8 mouse cellular contexts compared by ENCODE assay signal in genomic region chr5:105109775-105110174, GRCm38 (mm10). TPM values are rescaled to one million over a fixed set of nuclear protein-coding genes. Genes with fewer than 3 reads are reported as not detected.
DNase-seq lines count a peak whose midpoint lies in the region; ATAC-seq and TF ChIP-seq lines count a peak whose summit lies in the region.
"Not testable (repeated sequence)": the region's sequence is repeated elsewhere in the genome, so short reads cannot be mapped to it uniquely, and the experiment has no call there.

No protein-coding gene starts in this region.

- H3K9me3 ChIP-seq in heart, embryonic 12.5 days (replicated peaks); intestine, postnatal 0 days (ENCODE audit: control insufficient read depth); liver, embryonic 14.5 days (ENCODE audit: control insufficient read depth, low read length): not testable (repeated sequence)

- not testable (repeated sequence) for TF ChIP-seq CTCF in intestine, postnatal 0 days (IDR thresholded peaks at IDR 0.05; ENCODE audit: low read depth); liver, embryonic 14.5 days (IDR thresholded peaks at IDR 0.05; ENCODE audit: low read depth)

- H3K4me2 ChIP-seq in heart, embryonic 12.5 days = peak overlapping the region; percentile 33; the same call in 1 of the 2 replicates
- H3K4me2 ChIP-seq in intestine, postnatal 0 days (replicated peaks; ENCODE audit: low read depth) = peak overlapping the region; percentile 22; the same call in 1 of the 2 replicates
- peak overlapping the region; percentile 15; the same call in 1 of the 2 replicates for H3K4me2 ChIP-seq in liver, embryonic 14.5 days (ENCODE audit: low read depth)

- TF ChIP-seq EP300 in liver, embryonic 14.5 days (IDR thresholded peaks at IDR 0.05; ENCODE audit: low read depth) = not testable (repeated sequence)

- H3K9ac ChIP-seq in heart, embryonic 12.5 days; intestine, postnatal 0 days (ENCODE audit: low read depth, low read length); liver, embryonic 14.5 days (replicated peaks): not testable (repeated sequence)

- peak overlapping the region; percentile 13; the same call in 1 of the 2 replicates for H3K4me3 ChIP-seq in heart, embryonic 12.5 days
- H3K4me3 ChIP-seq in intestine, postnatal 0 days (ENCODE audit: low read depth, low read length); liver, embryonic 14.5 days (ENCODE audit: insufficient read depth in 1 of 2, low read depth in 2 of 2, low read length in 2 of 2): not testable (repeated sequence)

- H3K36me3 ChIP-seq in heart, embryonic 12.5 days; intestine, postnatal 0 days (ENCODE audit: control insufficient read depth, insufficient read depth); liver, embryonic 14.5 days (replicated peaks; ENCODE audit: control insufficient read depth, insufficient read depth, low read depth): not testable (repeated sequence)

- peak overlapping the region; percentile 71 for H3K27ac ChIP-seq in heart, embryonic 12.5 days (ENCODE audit: poor library complexity, severe bottlenecking)
- H3K27ac ChIP-seq in intestine, postnatal 0 days (ENCODE audit: low read depth, low read length); liver, embryonic 14.5 days: not testable (repeated sequence)

- 30% methylated on average over 1 of the region's 1 CpGs for WGBS in heart, embryonic 12.5 days
- WGBS in intestine, postnatal 0 days = 61% methylated on average over 1 of the region's 1 CpGs
- 21% methylated on average over 1 of the region's 1 CpGs for WGBS in liver, embryonic 14.5 days (ENCODE audit: insufficient replicate concordance)

- DNase-seq in R1 (ENCODE audit: low read depth, low spot score) = peak; percentile 2
- DNase-seq in embryo, embryonic 9.5 days (ENCODE audit: extremely low spot score) = peak; percentile 1
- DNase-seq in liver, embryonic 14.5 days (ENCODE audit: low read depth in 3 of 3, low spot score in 3 of 3) = not testable (repeated sequence)
- peak; percentile 14 to 29 for DNase-seq in spleen, adult 18-20 months
- peak; percentile 27 to 30 for DNase-seq in thymus, postnatal 36 days

- not testable (repeated sequence) for H3K27me3 ChIP-seq in heart, embryonic 12.5 days (replicated peaks); intestine, postnatal 0 days (replicated peaks; ENCODE audit: control insufficient read depth, insufficient read depth, low read length); liver, embryonic 14.5 days (ENCODE audit: control insufficient read depth, insufficient read depth, low read length)

- not testable (repeated sequence) for H3K4me1 ChIP-seq in heart, embryonic 12.5 days (replicated peaks); intestine, postnatal 0 days (replicated peaks; ENCODE audit: control insufficient read depth, insufficient read depth, low read length); liver, embryonic 14.5 days (replicated peaks; ENCODE audit: control insufficient read depth in 2 of 2, insufficient read depth in 2 of 2, low read length in 1 of 2)

- ATAC-seq in heart, embryonic 12.5 days (ENCODE audit: insufficient number of reproducible peaks, low FRiP score); intestine, postnatal 0 days; liver, embryonic 14.5 days (ENCODE audit: insufficient read depth): not testable (repeated sequence)
- ATAC-seq in megakaryocyte, adult 5-6 weeks (ENCODE audit: poor library complexity, severe bottlenecking) = peak; percentile 20

RNA-seq across cellular contexts. Expression of gene Gbp9, which starts 29.6 kb away (rescaled TPM):
- 4.4 and 4.6 TPM in 2 replicates for polyA plus RNA-seq in heart, embryonic 12.5 days (2016; fragmentation: Nextera tagmentation; extraction: Ambion mirVana)
- polyA plus RNA-seq in intestine, postnatal 0 days (2015; fragmentation: Nextera tagmentation; extraction: Ambion mirVana) = 1.7 TPM in 2 replicates
- 0.51 and 0.85 TPM in 2 replicates for polyA plus RNA-seq in liver, embryonic 14.5 days (2012; rRNA removed)
- polyA plus RNA-seq in liver, embryonic 14.5 days (2014; fragmentation: Nextera tagmentation; extraction: Ambion mirVana) = 1.3 and 1.4 TPM in 2 replicates
- total RNA-seq in megakaryocyte, adult 5-6 weeks (2015) = 5.6 and 6.3 TPM in 2 replicates
- 7.3 and 9.0 TPM in 2 replicates for total RNA-seq in megakaryocyte, adult 5-6 weeks (2017)

RNA-seq across cellular contexts. Expression of gene Gbp8, which starts 29.6 kb away (rescaled TPM):
- 1.4 and 1.8 TPM in 2 replicates for polyA plus RNA-seq in heart, embryonic 12.5 days (2016; fragmentation: Nextera tagmentation; extraction: Ambion mirVana)
- 1.5 TPM in 2 replicates for polyA plus RNA-seq in intestine, postnatal 0 days (2015; fragmentation: Nextera tagmentation; extraction: Ambion mirVana)
- 1.4 and 2.0 TPM in 2 replicates for polyA plus RNA-seq in liver, embryonic 14.5 days (2012; rRNA removed)
- polyA plus RNA-seq in liver, embryonic 14.5 days (2014; fragmentation: Nextera tagmentation; extraction: Ambion mirVana) = 1.6 and 2.0 TPM in 2 replicates
- 1.3 and 2.1 TPM in 2 replicates for total RNA-seq in megakaryocyte, adult 5-6 weeks (2015)
- total RNA-seq in megakaryocyte, adult 5-6 weeks (2017) = 0.37 and 1.1 TPM in 2 replicates

RNA-seq across cellular contexts. Expression of gene Gbp4, which starts 29.6 kb away (rescaled TPM):
- polyA plus RNA-seq in heart, embryonic 12.5 days (2016; fragmentation: Nextera tagmentation; extraction: Ambion mirVana) = 6.1 and 9.6 TPM in 2 replicates
- polyA plus RNA-seq in intestine, postnatal 0 days (2015; fragmentation: Nextera tagmentation; extraction: Ambion mirVana) = 0.90 and 1.6 TPM in 2 replicates
- polyA plus RNA-seq in liver, embryonic 14.5 days (2012; rRNA removed) = 0.81 and 0.88 TPM in 2 replicates
- 0.58 and 0.67 TPM in 2 replicates for polyA plus RNA-seq in liver, embryonic 14.5 days (2014; fragmentation: Nextera tagmentation; extraction: Ambion mirVana)
- total RNA-seq in megakaryocyte, adult 5-6 weeks (2015) = 2.2 TPM in 2 replicates
- 1.9 and 3.0 TPM in 2 replicates for total RNA-seq in megakaryocyte, adult 5-6 weeks (2017)
